Mouse (Mus musculus) CH12.LX (cell line): ENCODE measurements around the gene Cep41. TPM values are rescaled to one million over a fixed set of nuclear protein-coding genes. Genes with fewer than 3 reads are reported as not detected.

ENCODE experiments used
- DNase-seq: peaks from one replicate; pipeline ENCODE4 v3.0.0-alpha.2; 2013; ENCODE audit errors: extremely low read depth
- H3K27ac ChIP-seq: 2 replicates; pipeline ENCODE4 v1.5.1; 2012; ENCODE audit warnings: low read depth, mild to moderate bottlenecking, control low read depth, moderate library complexity; ENCODE audit not compliant: insufficient read depth
- H3K27me3 ChIP-seq: replicated peaks from 2 replicates; pipeline ENCODE3; 2012; ENCODE audit warnings: inconsistent platforms
- H3K36me3 ChIP-seq, 2 experiments: replicated peaks in 1 of 2; 2 replicates each; pipeline versions ENCODE3 to v1.6.1; 2012; ENCODE audit warnings: inconsistent platforms in 1 of 2, low read length in 1 of 2, mild to moderate bottlenecking in 1 of 2, mixed read lengths in 1 of 2, moderate library complexity in 1 of 2; ENCODE audit not compliant: control insufficient read depth in 1 of 2, insufficient read depth in 1 of 2
- H3K4me1 ChIP-seq, 2 experiments: 2 replicates each; pipeline ENCODE4 v1.6.1; 2012; ENCODE audit warnings: inconsistent platforms in 1 of 2, moderate library complexity in 1 of 2; ENCODE audit not compliant: insufficient read depth in 2 of 2, control insufficient read depth in 1 of 2
- H3K4me2 ChIP-seq: 2 replicates; pipeline ENCODE4 v1.6.1; 2012; ENCODE audit warnings: low read depth, mild to moderate bottlenecking, control low read depth; ENCODE audit not compliant: poor library complexity, insufficient read depth, severe bottlenecking
- H3K4me3 ChIP-seq, 3 experiments: fragments of 150-350 bp in 1 of 3; sonication (generic) in 1 of 3; replicated peaks in 1 of 3; 2 replicates each; pipeline versions ENCODE3 to v1.5.1; 2011 to 2012; ENCODE audit warnings: low read depth in 2 of 3, low read length in 2 of 3, mild to moderate bottlenecking in 2 of 3, moderate library complexity in 2 of 3, control low read depth in 1 of 3, improper control_type of control experiment in 1 of 3, inconsistent platforms in 1 of 3, mixed read lengths in 1 of 3; ENCODE audit not compliant: poor library complexity in 1 of 3
- H3K79me2 ChIP-seq: replicated peaks from 2 replicates; pipeline ENCODE4 v1.6.1; 2012; ENCODE audit warnings: mild to moderate bottlenecking, moderate library complexity; ENCODE audit not compliant: control insufficient read depth, poor library complexity, insufficient read depth, severe bottlenecking; ENCODE audit errors: extremely low read depth
- H3K9ac ChIP-seq: 2 replicates; pipeline ENCODE4 v1.6.1; 2012; ENCODE audit warnings: low read depth, mild to moderate bottlenecking, control low read depth, moderate library complexity; ENCODE audit not compliant: insufficient read depth
- H3K9me3 ChIP-seq: replicated peaks from 2 replicates; pipeline ENCODE3; 2012; ENCODE audit warnings: low read length, inconsistent platforms, mixed read lengths
- CHD2 ChIP-seq: IDR thresholded peaks from 2 replicates; pipeline ENCODE4 v1.6.1; 2011; ENCODE audit warnings: low read length, improper control_type of control experiment
- ETS1 ChIP-seq: conservative IDR thresholded peaks from 2 replicates; pipeline ENCODE4 v1.6.1; 2012; ENCODE audit warnings: low read depth, mild to moderate bottlenecking, inconsistent platforms, low read length, improper control_type of control experiment, moderate library complexity
- HCFC1 ChIP-seq: IDR thresholded peaks from 2 replicates; pipeline ENCODE4 v1.6.1; 2012; ENCODE audit warnings: low read depth, mild to moderate bottlenecking, inconsistent platforms, low read length, improper control_type of control experiment
- JUND ChIP-seq: conservative IDR thresholded peaks from 2 replicates; pipeline ENCODE4 v1.6.1; 2011; ENCODE audit warnings: low read depth, low read length, improper control_type of control experiment
- MAFK ChIP-seq: IDR thresholded peaks from 2 replicates; pipeline ENCODE4 v1.6.1; 2011; ENCODE audit warnings: low read length, improper control_type of control experiment; ENCODE audit not compliant: insufficient replicate concordance
- MAX ChIP-seq: IDR thresholded peaks from 2 replicates; pipeline ENCODE4 v1.6.1; 2011; ENCODE audit warnings: low read length, improper control_type of control experiment
- MXI1 ChIP-seq: IDR thresholded peaks from 2 replicates; pipeline ENCODE4 v1.6.1; 2011; ENCODE audit warnings: mild to moderate bottlenecking, low read depth, low read length, improper control_type of control experiment
- NELFE ChIP-seq: IDR thresholded peaks from 2 replicates; pipeline ENCODE4 v1.6.1; 2011; ENCODE audit warnings: low read depth, low read length, improper control_type of control experiment
- POLR2A ChIP-seq: IDR thresholded peaks from 2 replicates; pipeline ENCODE4 v1.6.1; 2011; ENCODE audit warnings: low read depth, mild to moderate bottlenecking, improper control_type of control experiment, low read length
- RCOR1 ChIP-seq: conservative IDR thresholded peaks from 2 replicates; pipeline ENCODE4 v1.6.1; 2012; ENCODE audit warnings: low read depth, mild to moderate bottlenecking, inconsistent platforms, low read length, improper control_type of control experiment
- SIN3A ChIP-seq: IDR thresholded peaks from 2 replicates; pipeline ENCODE4 v1.6.1; 2012; ENCODE audit warnings: low read length, improper control_type of control experiment, inconsistent platforms
- TBP ChIP-seq: conservative IDR thresholded peaks from 2 replicates; pipeline ENCODE4 v1.6.1; 2011; ENCODE audit warnings: low read depth, low read length, improper control_type of control experiment
- TCF12 ChIP-seq: IDR thresholded peaks from 2 replicates; pipeline ENCODE4 v1.6.1; 2014; ENCODE audit warnings: low read depth, mild to moderate bottlenecking, inconsistent platforms, low read length, improper control_type of control experiment
- USF1 ChIP-seq: IDR thresholded peaks from 2 replicates; pipeline ENCODE4 v1.6.1; 2014; ENCODE audit warnings: low read depth, mild to moderate bottlenecking, inconsistent platforms, low read length, improper control_type of control experiment
- USF2 ChIP-seq: conservative IDR thresholded peaks from 2 replicates; pipeline ENCODE4 v1.6.1; 2011; ENCODE audit warnings: low read depth, low read length, improper control_type of control experiment
- ZKSCAN1 ChIP-seq: IDR thresholded peaks from 2 replicates; pipeline ENCODE4 v1.6.1; 2012; ENCODE audit warnings: low read depth, inconsistent platforms, low read length, improper control_type of control experiment, borderline replicate concordance
- ZMIZ1 ChIP-seq: IDR thresholded peaks from 2 replicates; pipeline ENCODE4 v1.6.1; 2012; ENCODE audit warnings: low read depth, mild to moderate bottlenecking, inconsistent platforms, low read length, improper control_type of control experiment
- dilution Hi-C: fragments of 300-500 bp; cut with MboI; formaldehyde crosslinking; loops from 2 replicates; pipeline ENCODE4 v1.14.3; 2020; ENCODE audit warnings: low sequenced_read_pairs; ENCODE audit not compliant: extremely low pct_unique_long_range_greater_than_20kb, extremely low pct_ligation_motif_present
- in situ Hi-C: fragments of 300-500 bp; cut with MboI; formaldehyde crosslinking; loops from 3 replicates; pipeline ENCODE4 v1.14.3; 2019; ENCODE audit warnings: low sequenced_read_pairs, low pct_ligation_motif_present, low pct_unique_long_range_greater_than_20kb, mixed read lengths
- polyA plus RNA-seq: library from polyadenylated mRNA; unstranded; fragments of >175 nt; gene quantifications from 2 replicates; pipeline ENCODE4 v1.2.1, GENCODE M21; 2012; ENCODE audit warnings: low read depth; ENCODE audit not compliant: insufficient read length
- total RNA-seq, 2 experiments: library from RNA; depleted of rRNA; stranded (reverse); fragments of 300-350 nt in 1 of 2; fragments of >200 nt in 1 of 2; gene quantifications; 2 replicates each; pipeline ENCODE4 v1.2.3; 2012 to 2014

Cep41 gene
- total and polyA plus RNA-seq, 3 experiments: 4.2 to 11.4 (median 8.7) TPM

DNA sequence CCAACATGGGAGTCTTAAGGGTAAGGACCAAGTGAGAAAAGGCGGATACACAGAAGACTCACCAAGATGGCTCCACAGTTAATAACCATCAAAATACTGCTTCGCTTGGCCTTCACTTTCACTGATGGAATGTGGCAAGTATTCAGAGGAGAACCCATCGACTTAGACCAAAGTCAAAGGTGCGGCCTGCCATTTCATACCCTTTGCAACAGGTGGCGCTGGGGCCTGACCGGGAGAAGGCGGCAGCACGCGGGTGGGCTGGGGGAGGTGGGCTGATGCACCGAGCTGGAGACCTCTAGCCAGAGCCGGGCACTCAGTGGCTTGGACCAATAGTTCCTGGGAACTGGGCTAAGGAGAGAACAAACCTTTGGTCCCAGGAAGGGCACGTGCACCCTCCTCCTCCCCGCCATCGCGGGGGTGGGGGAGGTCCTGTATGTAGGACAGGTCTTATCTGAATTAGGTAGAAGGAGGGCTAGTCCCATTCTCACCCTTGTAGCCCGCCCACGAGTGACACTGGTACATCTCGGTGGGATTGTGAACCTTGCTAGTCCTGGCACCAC lies 39.1 kb upstream of the Cep41 start:
- dilution Hi-C loops: no loop called here
- Histone ChIP-seq H3K79me2 (no peaks in the 10 kb centered on the region), H3K27me3 (no peaks in the 10 kb centered on the region), H3K36me3 (no peaks in the 10 kb centered on the region), H3K9ac (no peak overlapping the region), H3K4me3 (no peak overlapping the region), H3K4me2 (no peak overlapping the region), H3K27ac (no peak overlapping the region), H3K9me3 (peaks cover 14% of the 10 kb centered on the region), H3K4me1 (no peaks in the 10 kb centered on the region)
- in situ Hi-C loops: no loop called here
- DNase-seq: no peak
- TF ChIP-seq HCFC1 (no peak), ETS1 (no peak), RCOR1 (no peak), ZKSCAN1 (no peak), CHD2 (no peak), USF2 (no peak), POLR2A (no peak), USF1 (no peak), ZMIZ1 (no peak), TCF12 (no peak), MAX (no peak), SIN3A (no peak), NELFE (no peak), TBP (no peak), MXI1 (no peak), MAFK (no peak)

DNA sequence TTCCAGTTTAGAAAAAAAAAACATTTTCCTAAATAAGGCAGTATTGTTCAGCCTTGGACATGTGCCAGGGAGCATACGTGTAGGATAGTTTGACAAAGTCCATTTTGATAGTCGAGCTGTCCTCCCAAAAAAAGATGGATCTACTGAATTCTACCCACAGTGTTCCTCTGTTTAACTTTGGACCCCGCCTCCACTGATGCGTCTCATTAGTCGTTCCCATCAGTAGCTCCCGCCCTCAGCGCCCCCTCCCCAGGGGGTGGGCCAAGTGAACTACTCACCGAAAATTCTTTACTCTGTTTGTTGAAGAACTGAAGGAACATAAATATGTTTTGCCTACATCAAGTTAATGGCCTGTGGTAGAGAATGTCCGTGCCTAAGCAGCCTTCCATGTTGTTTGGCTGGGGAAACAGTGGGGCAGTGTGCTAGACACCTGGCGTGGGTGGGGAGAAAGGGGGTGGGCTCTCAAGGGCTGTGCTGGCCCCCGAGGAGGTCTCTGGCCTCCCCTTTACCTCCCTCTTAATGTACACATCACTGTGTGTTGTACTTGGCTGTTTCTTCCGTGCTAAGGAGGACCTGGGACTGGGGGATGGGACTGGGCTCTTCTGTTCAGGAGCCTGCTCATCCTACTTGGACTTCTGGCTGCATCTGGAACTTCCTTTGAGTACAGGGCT lies 36.9 kb upstream of the Cep41 start:
- Histone ChIP-seq H3K27me3 (no peaks in the 10 kb centered on the region), H3K4me3 (no peak overlapping the region), H3K9ac (no peak overlapping the region), H3K4me2 (peak overlapping the region; percentile 19; the same call in 1 of the 2 replicates), H3K79me2 (no peaks in the 10 kb centered on the region), H3K9me3 (peaks cover 2% of the 10 kb centered on the region), H3K27ac (no peak overlapping the region), H3K36me3 (no peaks in the 10 kb centered on the region), H3K4me1 (no peaks in the 10 kb centered on the region)
- DNase-seq: no peak
- in situ Hi-C loops: no loop called here
- dilution Hi-C loops: no loop called here
- TF ChIP-seq JUND: no peak
